Mouse (Mus musculus): Measurements from ENCODE around the gene Zbtb8b. TPM values are rescaled to one million over a fixed set of nuclear protein-coding genes. Genes with fewer than 3 reads are reported as not detected.
"Not testable (repeated sequence)": the region's sequence is repeated elsewhere in the genome, so short reads cannot be mapped to it uniquely, and the experiment has no call there.

The Zbtb8b gene
- polyA plus RNA-seq, 1 experiment from 2014 or later: 5.0 TPM

DNA sequence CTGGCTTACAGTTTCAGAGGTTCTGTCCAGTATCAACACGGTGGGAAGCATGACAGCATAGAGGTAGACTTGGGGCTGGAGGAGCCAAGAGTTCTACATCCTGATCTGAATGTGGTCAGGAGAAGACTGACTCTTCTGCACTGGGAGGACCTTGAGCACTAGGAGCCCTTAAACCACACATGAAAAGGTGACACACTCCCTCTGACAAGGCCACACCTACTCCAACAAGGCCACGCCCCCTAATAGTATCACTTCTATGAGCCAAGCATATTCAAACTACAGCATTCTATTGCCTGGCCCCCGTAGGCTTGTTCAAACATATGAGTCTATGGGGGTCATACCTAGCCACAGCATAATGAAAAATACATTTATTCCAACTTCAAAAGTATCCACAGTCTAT lies 30.1 kb downstream of the Zbtb8b start:
- 86% methylated on average over 3 of the region's 3 CpGs for WGBS
- H3K4me3 ChIP-seq; H3K36me3 ChIP-seq; H3K27me3 ChIP-seq (replicated peaks); ATAC-seq (ENCODE audit: low FRiP score, low read depth); H3K4me1 ChIP-seq; H3K9ac ChIP-seq; H3K9me3 ChIP-seq; H3K4me2 ChIP-seq (replicated peaks); H3K27ac ChIP-seq: not testable (repeated sequence)

GRCm38 (mm10) chr4:129406447-129406846 lies 34.2 kb downstream of the Zbtb8b start:
- no peaks in the 10 kb centered on the region for H3K9me3 ChIP-seq
- 0 out of 2 replicates have a peak, but pooled peaks cover 7% of the 10 kb centered on the region for H3K4me1 ChIP-seq
- 0 out of 2 replicates have a peak, but pooled peaks cover 3% of the 10 kb centered on the region for H3K27me3 ChIP-seq (replicated peaks)
- H3K27ac ChIP-seq: no peak overlapping the region
- 2% methylated on average over 25 of the region's 25 CpGs for WGBS
- 0 out of 2 replicates have a peak, but pooled peaks have one; percentile 21 for ATAC-seq (ENCODE audit: low FRiP score, low read depth)
- peak overlapping the region; percentile 35 for H3K4me3 ChIP-seq
- no peaks in the 10 kb centered on the region for H3K36me3 ChIP-seq
- H3K4me2 ChIP-seq (replicated peaks): peak overlapping the region; percentile 69
- H3K9ac ChIP-seq: peak overlapping the region; percentile 48; the same call in 1 of the 2 replicates

DNA sequence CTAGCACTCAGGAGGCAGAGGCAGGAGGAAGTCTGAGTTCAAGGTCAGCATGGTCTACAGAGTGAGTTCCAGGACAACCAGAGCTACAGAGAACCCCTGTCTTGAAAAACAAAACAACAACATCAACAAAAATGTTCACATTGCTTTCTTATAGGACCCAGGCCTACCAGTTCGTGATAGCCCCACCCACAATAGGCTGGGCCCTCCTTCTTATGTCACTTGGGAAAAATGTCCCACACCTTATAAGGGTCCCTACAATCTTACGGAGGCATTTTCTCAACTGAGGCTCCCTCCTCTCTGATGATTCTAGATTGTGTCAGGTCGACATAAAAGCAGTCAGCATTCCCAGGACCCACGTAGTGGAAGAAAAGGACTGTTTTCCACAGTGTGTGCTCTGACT lies 40.8 kb downstream of the Zbtb8b start:
- Histone ChIP-seq H3K27me3 (replicated peaks) (no peaks in the 10 kb centered on the region), H3K4me2 (replicated peaks) (no peak overlapping the region), H3K27ac (no peak overlapping the region), H3K9ac (no peak overlapping the region), H3K4me3 (no peak overlapping the region), H3K9me3 (no peaks in the 10 kb centered on the region), H3K4me1 (no peaks in the 10 kb centered on the region), H3K36me3 (no peaks in the 10 kb centered on the region)
- ATAC-seq (ENCODE audit: low FRiP score, low read depth): no peak
- 81% methylated on average over 4 of the region's 4 CpGs for WGBS

DNA sequence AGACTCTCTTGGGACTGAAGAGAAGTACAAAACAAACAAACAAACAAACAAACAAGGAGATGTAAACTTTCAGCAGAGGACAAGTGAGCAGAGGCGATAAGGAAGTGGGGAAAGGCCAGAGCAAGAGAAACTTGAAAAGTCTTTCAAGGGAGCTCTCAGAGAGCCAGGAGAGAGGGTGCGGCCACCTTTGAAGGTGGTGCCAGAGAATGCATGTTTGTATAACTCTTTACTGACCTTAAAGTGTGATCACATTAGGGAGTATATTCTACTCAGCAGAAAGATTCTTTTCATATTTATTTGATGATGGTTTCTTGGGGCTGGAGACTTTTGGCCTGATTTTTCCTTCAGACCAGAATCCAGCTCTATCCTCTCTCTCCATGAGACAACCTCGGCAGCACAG lies 43.7 kb downstream of the Zbtb8b start:
- Histone ChIP-seq H3K36me3 (no peaks in the 10 kb centered on the region), H3K4me2 (replicated peaks) (no peak overlapping the region), H3K9ac (no peak overlapping the region), H3K4me3 (no peak overlapping the region), H3K27me3 (replicated peaks) (no peaks in the 10 kb centered on the region), H3K27ac (no peak overlapping the region), H3K9me3 (no peaks in the 10 kb centered on the region), H3K4me1 (peaks cover 4% of the 10 kb centered on the region; the same call in 1 of the 2 replicates)
- 89% methylated on average over 3 of the region's 3 CpGs for WGBS
- ATAC-seq (ENCODE audit: low FRiP score, low read depth): no peak

DNA sequence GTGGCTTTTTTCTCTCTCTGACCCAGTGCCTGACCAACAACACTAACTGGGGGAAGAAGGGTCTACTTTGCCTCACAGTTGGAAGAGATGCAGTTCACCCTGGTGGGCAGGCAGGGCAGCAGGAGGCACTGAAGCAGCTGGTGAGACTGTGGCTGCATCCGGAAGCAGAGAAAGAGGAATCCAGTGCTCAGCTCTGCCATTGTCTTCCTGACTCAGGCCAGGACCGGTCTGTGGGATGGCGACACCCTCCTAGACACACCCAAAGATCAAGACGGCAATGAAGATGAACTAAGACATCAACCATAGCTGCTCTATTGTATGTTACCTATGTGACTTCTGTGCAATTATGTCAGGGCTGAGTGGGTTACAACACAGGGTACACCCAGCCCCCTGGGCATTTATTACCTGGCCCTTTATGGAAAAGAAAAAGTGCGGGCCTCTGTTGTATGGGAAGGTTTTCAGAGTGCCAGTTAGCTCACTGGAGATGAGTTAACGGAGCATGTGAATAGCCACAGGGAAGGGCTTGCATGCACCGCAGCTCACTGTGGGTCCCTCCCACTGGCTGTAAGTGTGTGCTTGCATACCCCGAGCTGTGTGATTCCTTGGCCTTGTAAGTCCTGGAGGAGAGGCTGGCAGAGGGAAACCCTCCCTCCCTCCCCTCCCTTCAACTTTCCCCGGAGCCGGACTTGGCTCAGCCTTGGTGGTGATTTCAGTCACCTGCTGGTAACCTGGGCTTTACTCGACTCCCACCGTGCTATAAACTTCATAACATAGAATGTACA lies 46.4 kb downstream of the Zbtb8b start:
- whole genome bisulfite sequencing: 25% methylated on average over 12 of the region's 12 CpGs
- no peak overlapping the region for H3K9ac ChIP-seq
- no peak for ATAC-seq (ENCODE audit: low FRiP score, low read depth)
- H3K9me3 ChIP-seq: no peaks in the 10 kb centered on the region
- H3K27me3 ChIP-seq (replicated peaks): no peaks in the 10 kb centered on the region
- H3K27ac ChIP-seq: no peak overlapping the region
- no peaks in the 10 kb centered on the region for H3K36me3 ChIP-seq
- H3K4me1 ChIP-seq: peaks cover 4% of the 10 kb centered on the region; the same call in 1 of the 2 replicates
- no peak overlapping the region for H3K4me3 ChIP-seq
- H3K4me2 ChIP-seq (replicated peaks): no peak overlapping the region

GRCm38 (mm10) chr4:129390936-129391557 lies 49.6 kb downstream of the Zbtb8b start:
- Histone ChIP-seq H3K27me3 (replicated peaks) (no peaks in the 10 kb centered on the region), H3K4me2 (replicated peaks) (no peak overlapping the region), H3K9me3 (no peaks in the 10 kb centered on the region), H3K27ac (no peak overlapping the region), H3K36me3 (no peaks in the 10 kb centered on the region), H3K4me3 (no peak overlapping the region), H3K4me1 (peaks cover 4% of the 10 kb centered on the region; the same call in 1 of the 2 replicates), H3K9ac (no peak overlapping the region)
- no peak for ATAC-seq (ENCODE audit: low FRiP score, low read depth)
- 87% methylated on average over 7 of the region's 7 CpGs for WGBS

DNA sequence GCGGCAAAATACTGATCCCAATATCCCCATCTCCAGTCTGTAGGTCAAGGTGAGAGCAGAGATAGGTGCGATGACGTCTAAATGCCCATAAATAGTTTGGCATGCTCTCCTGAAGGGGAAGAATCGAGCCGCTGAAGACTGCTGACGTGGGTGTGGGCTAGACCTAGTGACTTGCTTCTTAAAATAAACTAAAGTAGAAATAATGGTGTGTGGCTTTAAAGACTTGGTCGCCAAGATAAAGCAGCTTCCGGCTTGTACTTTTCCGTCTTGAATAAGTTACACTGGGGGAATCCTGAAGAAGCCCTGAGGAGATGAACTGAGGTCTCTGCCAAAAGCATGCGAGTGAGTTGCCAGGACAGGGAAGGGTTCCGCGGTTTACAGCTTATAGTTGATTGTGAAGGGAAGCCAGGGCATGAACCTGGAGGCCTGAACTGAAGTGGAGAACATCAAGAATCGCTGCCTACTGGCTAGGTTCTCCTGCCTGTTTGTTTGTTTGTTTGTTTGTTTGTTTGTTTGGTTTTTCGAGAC lies 50.4 kb downstream of the Zbtb8b start:
- H3K36me3 ChIP-seq: no peaks in the 10 kb centered on the region
- H3K4me1 ChIP-seq: peaks cover 4% of the 10 kb centered on the region; the same call in 1 of the 2 replicates
- no peak for ATAC-seq (ENCODE audit: low FRiP score, low read depth)
- H3K9me3 ChIP-seq: no peaks in the 10 kb centered on the region
- H3K4me2 ChIP-seq (replicated peaks): no peak overlapping the region
- 88% methylated on average over 14 of the region's 14 CpGs for WGBS
- no peak overlapping the region for H3K9ac ChIP-seq
- no peak overlapping the region for H3K4me3 ChIP-seq
- H3K27ac ChIP-seq: no peak overlapping the region
- H3K27me3 ChIP-seq (replicated peaks): no peaks in the 10 kb centered on the region

DNA sequence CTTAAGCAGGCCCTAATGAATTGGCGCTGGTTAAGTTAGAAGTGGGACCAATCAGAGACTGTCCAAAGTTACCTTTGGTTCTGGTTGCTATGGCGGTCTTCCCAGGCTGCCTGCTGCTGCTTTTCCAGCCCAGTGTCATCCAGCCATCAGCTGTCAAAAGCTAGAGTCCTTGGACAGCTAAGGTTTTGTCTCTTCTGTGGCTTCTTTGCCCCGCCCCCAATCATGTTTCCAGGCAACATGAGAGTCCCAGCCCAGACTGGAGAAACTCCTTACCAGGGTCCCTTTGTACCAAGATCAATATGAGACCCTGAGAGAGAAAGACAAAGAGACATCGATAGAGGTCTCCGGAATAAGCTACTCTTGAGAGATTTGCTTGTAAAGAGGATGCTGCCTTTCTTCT lies 52.2 kb downstream of the Zbtb8b start:
- no peaks in the 10 kb centered on the region for H3K4me1 ChIP-seq
- ATAC-seq (ENCODE audit: low FRiP score, low read depth): no peak
- H3K4me2 ChIP-seq (replicated peaks): no peak overlapping the region
- WGBS: 80% methylated on average over 5 of the region's 5 CpGs
- H3K4me3 ChIP-seq: no peak overlapping the region
- no peaks in the 10 kb centered on the region for H3K36me3 ChIP-seq
- H3K9me3 ChIP-seq: no peaks in the 10 kb centered on the region
- H3K9ac ChIP-seq: no peak overlapping the region
- no peaks in the 10 kb centered on the region for H3K27me3 ChIP-seq (replicated peaks)
- no peak overlapping the region for H3K27ac ChIP-seq

DNA sequence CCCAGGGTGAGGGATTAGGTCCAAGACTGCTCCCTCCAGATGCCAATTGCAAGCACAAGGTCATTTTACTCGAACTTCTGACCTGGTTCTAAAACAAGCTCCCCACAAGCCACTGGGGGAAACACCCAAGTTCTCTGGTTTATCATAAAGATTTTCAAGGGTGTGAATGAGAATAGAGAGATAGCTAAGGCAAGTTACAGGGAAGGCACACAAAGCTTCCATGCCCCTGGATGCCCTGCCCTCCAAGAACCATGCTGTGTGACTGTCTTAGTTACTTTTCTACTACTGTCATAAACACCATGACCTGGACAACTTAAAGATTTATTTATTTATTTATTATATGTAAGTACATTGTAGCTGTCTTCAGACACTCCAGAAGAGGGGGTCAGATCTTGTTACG lies 53.7 kb downstream of the Zbtb8b start:
- ATAC-seq (ENCODE audit: low FRiP score, low read depth): no peak

GRCm38 (mm10) chr4:129386269-129386946 lies 54.2 kb downstream of the Zbtb8b start:
- Histone ChIP-seq H3K9ac (no peak overlapping the region), H3K9me3 (no peaks in the 10 kb centered on the region; the same call in 1 of the 2 replicates), H3K4me1 (no peaks in the 10 kb centered on the region), H3K27ac (no peak overlapping the region), H3K27me3 (replicated peaks) (no peaks in the 10 kb centered on the region), H3K4me2 (replicated peaks) (no peak overlapping the region), H3K36me3 (no peaks in the 10 kb centered on the region), H3K4me3 (no peak overlapping the region)
- no peak for ATAC-seq (ENCODE audit: low FRiP score, low read depth)
- 89% methylated on average over 8 of the region's 8 CpGs for WGBS

More for the DNA sequence above, 53.7 kb downstream of the Zbtb8b start:
- Histone ChIP-seq H3K4me1 (no peaks in the 10 kb centered on the region), H3K4me2 (replicated peaks) (no peak overlapping the region), H3K27me3 (replicated peaks) (no peaks in the 10 kb centered on the region), H3K27ac (no peak overlapping the region), H3K36me3 (no peaks in the 10 kb centered on the region), H3K4me3 (no peak overlapping the region), H3K9me3 (no peaks in the 10 kb centered on the region; the same call in 1 of the 2 replicates), H3K9ac (no peak overlapping the region)
- 77% methylated on average over 2 of the region's 2 CpGs for WGBS

DNA sequence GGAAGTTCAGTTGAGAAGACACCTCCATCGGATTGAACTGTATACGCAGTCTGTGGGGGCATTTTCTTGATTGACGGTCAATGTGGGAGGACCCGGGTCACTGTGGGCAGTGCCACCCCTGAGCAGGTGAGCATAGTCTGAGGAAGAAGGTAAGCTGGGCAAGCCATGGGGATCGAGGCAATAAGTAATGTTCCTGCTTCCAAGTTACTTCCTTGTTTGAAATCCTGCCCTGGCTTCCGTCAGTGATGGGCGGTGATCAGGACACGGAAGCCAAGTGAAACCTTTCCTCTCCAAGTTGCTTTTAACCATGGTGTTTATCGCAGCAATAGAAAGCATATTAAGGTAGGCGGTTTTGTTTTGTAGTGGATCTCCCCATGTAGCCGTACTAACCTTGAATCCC lies 55.0 kb downstream of the Zbtb8b start:
- ATAC-seq (ENCODE audit: low FRiP score, low read depth): no peak
- H3K36me3 ChIP-seq: no peaks in the 10 kb centered on the region

DNA sequence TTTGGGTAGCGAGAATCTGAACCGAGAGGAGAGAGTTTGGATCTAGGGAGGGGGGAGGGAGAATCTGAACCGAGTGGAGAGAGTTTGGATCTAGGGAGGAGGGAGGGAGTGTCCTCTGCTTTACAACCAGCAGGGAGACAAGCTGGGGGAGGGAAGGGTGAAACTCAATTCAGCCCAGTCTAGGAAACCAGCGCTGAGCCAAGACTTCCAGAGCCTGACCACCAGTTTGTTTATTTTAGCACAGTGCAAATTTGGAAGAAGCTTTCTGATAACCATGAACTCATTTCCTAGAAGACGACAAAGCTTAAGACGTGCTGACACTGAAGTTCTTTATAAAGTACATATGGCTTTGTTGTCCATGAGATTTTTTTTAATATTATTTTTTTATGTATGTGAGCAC lies 56.2 kb downstream of the Zbtb8b start:
- Histone ChIP-seq H3K27me3 (replicated peaks) (0 out of 2 replicates have a peak, but pooled peaks cover 3% of the 10 kb centered on the region), H3K36me3 (no peaks in the 10 kb centered on the region), H3K9me3 (no peaks in the 10 kb centered on the region; the same call in 1 of the 2 replicates), H3K4me1 (no peaks in the 10 kb centered on the region), H3K4me3 (no peak overlapping the region), H3K9ac (no peak overlapping the region), H3K4me2 (replicated peaks) (no peak overlapping the region), H3K27ac (no peak overlapping the region)
- ATAC-seq (ENCODE audit: low FRiP score, low read depth): no peak
- 42% methylated on average over 6 of the region's 6 CpGs for WGBS

More for the DNA sequence above, 55.0 kb downstream of the Zbtb8b start:
- Histone ChIP-seq H3K4me3 (no peak overlapping the region), H3K4me2 (replicated peaks) (no peak overlapping the region), H3K9me3 (no peaks in the 10 kb centered on the region; the same call in 1 of the 2 replicates), H3K4me1 (no peaks in the 10 kb centered on the region), H3K27me3 (replicated peaks) (no peaks in the 10 kb centered on the region), H3K9ac (no peak overlapping the region), H3K27ac (no peak overlapping the region)
- WGBS: 90% methylated on average over 11 of the region's 11 CpGs
